Mouse (Mus musculus) small intestine, adult 2 months (tissue): ENCODE measurements around the gene Rims1. TPM values are rescaled to one million over a fixed set of nuclear protein-coding genes. Genes with fewer than 3 reads are reported as not detected.

ENCODE experiments used
- H3K27ac ChIP-seq: fragments of 200-500 bp; 2 replicates; pipeline ENCODE4 v1.5.1; 2012; ENCODE audit warnings: low read depth, low read length, control low read depth, inconsistent platforms; ENCODE audit not compliant: insufficient read depth
- H3K27me3 ChIP-seq: fragments of 200-500 bp; 2 replicates; pipeline ENCODE4 v1.6.1; 2012; ENCODE audit warnings: mild to moderate bottlenecking, moderate library complexity, low read length, inconsistent platforms; ENCODE audit not compliant: control insufficient read depth, insufficient read depth
- H3K36me3 ChIP-seq: fragments of 200-500 bp; 2 replicates; pipeline ENCODE4 v1.6.1; 2012; ENCODE audit warnings: mild to moderate bottlenecking, low read length, control low read depth, inconsistent platforms; ENCODE audit not compliant: control insufficient read depth, insufficient read depth
- H3K4me1 ChIP-seq: fragments of 200-500 bp; 2 replicates; pipeline ENCODE4 v1.6.1; 2012; ENCODE audit warnings: low read length, inconsistent platforms, mixed read lengths; ENCODE audit not compliant: control insufficient read depth, insufficient read depth, insufficient read length
- H3K4me3 ChIP-seq: fragments of 200-500 bp; 2 replicates; pipeline ENCODE4 v1.5.1; 2012; ENCODE audit warnings: low read depth, mild to moderate bottlenecking, control low read depth, inconsistent platforms, low read length, moderate library complexity
- CTCF ChIP-seq: fragments of 200-500 bp; IDR thresholded peaks from 2 replicates; pipeline ENCODE4 v1.5.1; 2012; ENCODE audit warnings: low read depth, mild to moderate bottlenecking, control low read depth, inconsistent platforms, low read length, moderate library complexity, mixed read lengths; ENCODE audit not compliant: insufficient replicate concordance, insufficient read length; ENCODE audit errors: extremely low read depth
- POLR2A ChIP-seq: fragments of 200-500 bp; IDR thresholded peaks from 2 replicates; pipeline ENCODE4 v1.6.1; 2012; ENCODE audit warnings: low read depth, mild to moderate bottlenecking, control low read depth, inconsistent platforms, low read length, moderate library complexity
- WGBS: fragments of 180-500 bp; shearing (Covaris S2); methylation state at CpG from one replicate; pipeline ENCODE4 v1.1.7; 2018; 5-methylcytosine and 5-hydroxymethylcytosine counted together
- polyA plus RNA-seq: library from polyadenylated mRNA; depleted of rRNA; stranded (reverse); fragments of >200 nt; gene quantifications from 2 replicates; pipeline ENCODE4 v1.2.3, GENCODE M21; 2012

Gene Rims1
- polyA plus RNA-seq, 1 experiment = 0.68 TPM

DNA sequence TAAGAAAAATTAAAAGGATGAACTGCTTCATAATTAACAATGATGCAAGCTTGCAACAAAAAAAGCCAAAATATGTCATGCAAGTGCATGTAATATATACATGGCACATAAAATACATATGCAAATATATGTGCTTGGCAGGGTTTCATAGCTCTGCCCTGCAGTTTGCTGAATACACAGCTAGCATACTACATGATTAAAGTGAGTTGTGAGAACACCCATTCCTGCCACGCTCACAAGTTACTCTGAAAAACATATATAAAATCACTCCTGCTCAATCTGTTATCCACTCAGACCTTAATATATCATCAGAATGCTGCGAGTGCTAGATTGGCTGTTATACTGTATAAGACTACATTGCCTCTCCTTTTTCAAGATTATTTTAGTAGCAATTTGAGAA is 329.6 kb downstream of the Rims1 start:
- H3K4me3 ChIP-seq = no peak overlapping the region
- H3K27me3 ChIP-seq = no peaks in the 10 kb centered on the region
- no peak overlapping the region for H3K27ac ChIP-seq
- WGBS = 78% methylated on average over 2 of the region's 2 CpGs
- TF ChIP-seq CTCF (no peak), POLR2A (no peak)
- no peaks in the 10 kb centered on the region for H3K4me1 ChIP-seq
- no peaks in the 10 kb centered on the region for H3K36me3 ChIP-seq

- Histone ChIP-seq H3K4me1 (no peaks in the 10 kb centered on the region), H3K36me3 (no peaks in the 10 kb centered on the region), H3K27ac (no peak overlapping the region), H3K4me3 (no peak overlapping the region), H3K27me3 (no peaks in the 10 kb centered on the region)
- no peak for TF ChIP-seq CTCF
- TF ChIP-seq POLR2A = no peak
- WGBS = 77% methylated on average over 3 of the region's 3 CpGs
Observed at GRCm38 (mm10) chr1:22467033-22467432, 338.8 kb downstream of the Rims1 start.

- Histone ChIP-seq H3K36me3 (no peaks in the 10 kb centered on the region), H3K4me3 (no peak overlapping the region), H3K27me3 (no peaks in the 10 kb centered on the region), H3K27ac (no peak overlapping the region), H3K4me1 (no peaks in the 10 kb centered on the region)
- TF ChIP-seq CTCF (no peak), POLR2A (no peak)
- 30% methylated on average over 2 of the region's 2 CpGs for WGBS
Observed at GRCm38 (mm10) chr1:22466597-22466996, 339.2 kb downstream of the Rims1 start.

DNA sequence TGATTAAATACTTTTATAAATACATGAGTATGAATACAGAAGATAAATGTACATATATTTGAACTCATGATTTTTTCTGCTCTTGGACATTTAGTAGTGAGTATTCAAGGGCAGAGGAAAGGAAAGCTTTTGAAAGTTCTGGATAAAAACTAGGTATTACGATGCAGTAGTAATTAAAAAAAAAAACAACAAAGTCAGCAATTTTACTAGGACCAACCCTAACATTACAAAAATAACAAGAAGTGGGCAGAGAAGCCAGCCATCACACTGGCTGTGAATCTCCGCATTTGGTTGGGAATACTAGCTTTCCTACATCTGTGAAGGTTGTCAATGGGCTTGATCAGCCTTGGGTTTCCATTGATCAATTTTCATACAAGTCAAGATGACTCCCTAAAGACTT is 381.8 kb downstream of the Rims1 start:
- TF ChIP-seq CTCF (no peak), POLR2A (no peak)
- WGBS = 95% methylated on average over 2 of the region's 2 CpGs

DNA sequence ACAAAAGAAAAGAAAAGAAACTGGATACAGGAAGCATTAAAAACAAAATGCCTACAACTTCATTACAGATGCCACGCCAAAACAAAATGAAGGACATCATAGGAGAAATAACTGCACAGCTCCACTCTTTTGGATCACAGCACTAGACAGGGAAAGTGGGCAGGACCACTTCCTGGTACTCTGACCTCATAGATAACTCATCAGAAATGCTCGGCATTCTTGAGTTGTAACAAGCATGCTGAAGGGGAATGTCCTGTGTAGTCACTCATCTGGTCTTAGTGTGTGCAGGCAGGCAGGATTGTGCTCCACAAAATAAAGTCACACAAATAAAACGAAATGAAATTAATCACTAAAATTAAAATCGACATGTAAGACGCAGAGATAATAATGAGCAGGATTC is 383.7 kb downstream of the Rims1 start:
- TF ChIP-seq CTCF = no peak
- TF ChIP-seq POLR2A = no peak

More for the DNA sequence above, 381.8 kb downstream of the Rims1 start:
- no peak overlapping the region for H3K4me3 ChIP-seq
- H3K27me3 ChIP-seq = no peaks in the 10 kb centered on the region
- no peaks in the 10 kb centered on the region for H3K36me3 ChIP-seq
- H3K27ac ChIP-seq = no peak overlapping the region
- no peaks in the 10 kb centered on the region for H3K4me1 ChIP-seq

DNA sequence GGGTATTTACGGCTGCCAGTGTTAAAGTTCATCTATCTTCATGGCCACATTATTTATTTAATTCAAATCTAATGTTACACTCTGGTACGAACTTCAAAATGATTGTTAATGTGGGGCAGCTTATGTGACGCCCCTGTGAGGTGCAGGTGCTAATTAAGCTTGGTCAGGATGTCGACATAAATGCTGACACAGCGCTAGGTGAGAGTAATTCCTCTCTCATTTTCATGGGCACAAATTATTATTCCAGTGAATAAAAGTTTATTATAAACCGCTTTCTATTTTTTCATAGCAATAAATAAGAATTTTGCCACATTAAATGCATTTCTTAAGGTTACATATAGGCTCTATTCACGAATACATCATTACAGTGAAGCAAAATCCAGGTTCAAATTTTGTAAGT is 395.6 kb downstream of the Rims1 start:
- TF ChIP-seq CTCF (no peak), POLR2A (no peak)

More for the DNA sequence above, 383.7 kb downstream of the Rims1 start:
- Histone ChIP-seq H3K27ac (no peak overlapping the region), H3K4me1 (no peaks in the 10 kb centered on the region), H3K36me3 (no peaks in the 10 kb centered on the region), H3K4me3 (no peak overlapping the region), H3K27me3 (no peaks in the 10 kb centered on the region)
- 71% methylated on average over 5 of the region's 5 CpGs for WGBS

GRCm38 (mm10) chr1:22386361-22386760 is 419.4 kb downstream of the Rims1 start:
- no peaks in the 10 kb centered on the region for H3K27me3 ChIP-seq
- no peak for TF ChIP-seq CTCF
- no peak for TF ChIP-seq POLR2A

More for the DNA sequence above, 395.6 kb downstream of the Rims1 start:
- WGBS = 87% methylated on average over 7 of the region's 7 CpGs
- H3K4me1 ChIP-seq = no peaks in the 10 kb centered on the region
- H3K27ac ChIP-seq = no peak overlapping the region
- H3K36me3 ChIP-seq = no peaks in the 10 kb centered on the region
- H3K4me3 ChIP-seq = no peak overlapping the region
- no peaks in the 10 kb centered on the region for H3K27me3 ChIP-seq

More at GRCm38 (mm10) chr1:22386361-22386760, 419.4 kb downstream of the Rims1 start:
- 77% methylated on average over 3 of the region's 3 CpGs for WGBS
- Histone ChIP-seq H3K36me3 (no peaks in the 10 kb centered on the region), H3K27ac (no peak overlapping the region), H3K4me3 (no peak overlapping the region), H3K4me1 (no peaks in the 10 kb centered on the region)
